Mouse (Mus musculus) forebrain, postnatal 0 days (tissue): ENCODE measurements around the gene Gstm5. TPM values are rescaled to one million over a fixed set of nuclear protein-coding genes. Genes with fewer than 3 reads are reported as not detected.

ENCODE experiments used
- ATAC-seq: fragments of 200-750 bp; cut with Nextera tagmentation; 2 replicates; pipeline ENCODE4 v1.8.0; 2017; ENCODE audit warnings: mild to moderate bottlenecking, moderate library complexity
- DNase-seq: peaks from one replicate; pipeline ENCODE4 v3.0.0-alpha.2; 2015
- H3K27ac ChIP-seq: fragments of 300-500 bp; sonication (generic); 2 replicates; pipeline ENCODE4 v1.5.1; 2014; ENCODE audit warnings: low read depth, mild to moderate bottlenecking, antibody characterized with exemption, low read length, moderate library complexity, mixed read lengths
- H3K27me3 ChIP-seq: fragments of 300-500 bp; sonication (generic); 2 replicates; pipeline ENCODE4 v1.6.1; 2014; ENCODE audit warnings: mild to moderate bottlenecking, low read length, mixed read lengths; ENCODE audit not compliant: insufficient read depth
- H3K36me3 ChIP-seq: fragments of 300-500 bp; sonication (generic); 2 replicates; pipeline ENCODE4 v1.6.1; 2014; ENCODE audit warnings: mild to moderate bottlenecking, moderate library complexity; ENCODE audit not compliant: insufficient read depth
- H3K4me1 ChIP-seq: fragments of 300-500 bp; sonication (generic); 2 replicates; pipeline ENCODE4 v1.6.1; 2014; ENCODE audit warnings: antibody characterized with exemption; ENCODE audit not compliant: insufficient read depth
- H3K4me2 ChIP-seq: fragments of 300-500 bp; sonication (generic); 2 replicates; pipeline ENCODE4 v1.6.1; 2014; ENCODE audit warnings: low read depth, mild to moderate bottlenecking, moderate library complexity
- H3K4me3 ChIP-seq: fragments of 300-500 bp; sonication (generic); 2 replicates; pipeline ENCODE4 v1.5.1; 2014; ENCODE audit warnings: low read depth, low read length, mixed read lengths
- H3K9ac ChIP-seq: fragments of 300-500 bp; sonication (generic); 2 replicates; pipeline ENCODE4 v1.6.1; 2014; ENCODE audit warnings: mild to moderate bottlenecking
- H3K9me3 ChIP-seq: fragments of 300-500 bp; sonication (generic); 2 replicates; pipeline ENCODE4 v1.6.1; 2016; ENCODE audit warnings: low read length
- CTCF ChIP-seq: sonication (generic); IDR thresholded peaks from 2 replicates; pipeline ENCODE4 v1.5.1; 2016; ENCODE audit warnings: antibody characterized with exemption, control low read depth, low read depth
- WGBS: fragments of 180-500 bp; shearing (Covaris S2); extraction: QIAGEN DNeasy Blood & Tissue Kit; methylation state at CpG from one replicate; pipeline ENCODE4 v1.1.7; 2014; 5-methylcytosine and 5-hydroxymethylcytosine counted together
- polyA plus RNA-seq: library from polyadenylated mRNA; unstranded; fragments of >200 nt; fragmentation: Nextera tagmentation; extraction: Ambion mirVana; gene quantifications from 2 replicates; pipeline ENCODE4 v1.2.1, GENCODE M21; 2015
- total RNA-seq: library from RNA; depleted of rRNA; stranded (reverse); fragments of >200 nt; gene quantifications from 2 replicates; pipeline ENCODE4 v1.2.3, GENCODE M21; 2014

Gstm5 gene
- total and polyA plus RNA-seq, 2 experiments from 2014 or later: 141 to 250 TPM

GRCm38 (mm10) chr3:107920348-107920747, 24.7 kb downstream of the Gstm5 start:
- ATAC-seq (no peak), DNase-seq (no peak)
- no peak overlapping the region for H3K4me2 ChIP-seq
- H3K9me3 ChIP-seq: no peaks in the 10 kb centered on the region
- no peaks in the 10 kb centered on the region for H3K36me3 ChIP-seq
- H3K4me1 ChIP-seq: no peaks in the 10 kb centered on the region
- H3K27me3 ChIP-seq: no peaks in the 10 kb centered on the region
- 83% methylated on average over 5 of the region's 5 CpGs for WGBS
- no peak for TF ChIP-seq CTCF
- H3K4me3 ChIP-seq: no peak overlapping the region
- H3K27ac ChIP-seq: no peak overlapping the region
- no peak overlapping the region for H3K9ac ChIP-seq

- WGBS: 91% methylated on average over 3 of the region's 3 CpGs
- no peaks in the 10 kb centered on the region for H3K4me1 ChIP-seq
- no peak overlapping the region for H3K9ac ChIP-seq
- H3K4me3 ChIP-seq: no peak overlapping the region
- no peak overlapping the region for H3K27ac ChIP-seq
- DNase-seq (no peak), ATAC-seq (no peak)
- H3K9me3 ChIP-seq: no peaks in the 10 kb centered on the region
- H3K4me2 ChIP-seq: no peak overlapping the region
- no peak for TF ChIP-seq CTCF
- H3K27me3 ChIP-seq: no peaks in the 10 kb centered on the region
- H3K36me3 ChIP-seq: no peaks in the 10 kb centered on the region
Measured at GRCm38 (mm10) chr3:107925335-107925734, 29.7 kb downstream of the Gstm5 start.

GRCm38 (mm10) chr3:107927841-107928240, 32.2 kb downstream of the Gstm5 start:
- WGBS: 73% methylated on average over 3 of the region's 3 CpGs

GRCm38 (mm10) chr3:107928691-107929090, 33.1 kb downstream of the Gstm5 start:
- Histone ChIP-seq H3K27ac (no peak overlapping the region), H3K9me3 (no peaks in the 10 kb centered on the region), H3K9ac (no peak overlapping the region), H3K27me3 (no peaks in the 10 kb centered on the region), H3K4me1 (no peaks in the 10 kb centered on the region; the same call in 1 of the 2 replicates), H3K4me2 (no peak overlapping the region), H3K4me3 (no peak overlapping the region), H3K36me3 (no peaks in the 10 kb centered on the region)
- ATAC-seq (no peak), DNase-seq (no peak)
- TF ChIP-seq CTCF: no peak
- 83% methylated on average over 11 of the region's 11 CpGs for WGBS

More at GRCm38 (mm10) chr3:107927841-107928240, 32.2 kb downstream of the Gstm5 start:
- H3K27ac ChIP-seq: no peak overlapping the region
- H3K27me3 ChIP-seq: no peaks in the 10 kb centered on the region
- no peak overlapping the region for H3K9ac ChIP-seq
- H3K4me2 ChIP-seq: no peak overlapping the region
- H3K4me3 ChIP-seq: no peak overlapping the region
- DNase-seq (no peak), ATAC-seq (no peak)
- no peak for TF ChIP-seq CTCF
- H3K9me3 ChIP-seq: no peaks in the 10 kb centered on the region
- no peaks in the 10 kb centered on the region; the same call in 1 of the 2 replicates for H3K4me1 ChIP-seq
- no peaks in the 10 kb centered on the region for H3K36me3 ChIP-seq

GRCm38 (mm10) chr3:107929243-107929642, 33.6 kb downstream of the Gstm5 start:
- DNase-seq: no peak
- WGBS: 84% methylated on average over 4 of the region's 4 CpGs
- no peaks in the 10 kb centered on the region; the same call in 1 of the 2 replicates for H3K4me1 ChIP-seq
- no peaks in the 10 kb centered on the region for H3K27me3 ChIP-seq
- no peak overlapping the region for H3K4me3 ChIP-seq
- TF ChIP-seq CTCF: no peak
- no peak overlapping the region for H3K9ac ChIP-seq
- H3K4me2 ChIP-seq: no peak overlapping the region
- H3K27ac ChIP-seq: no peak overlapping the region
- no peak for ATAC-seq
- no peaks in the 10 kb centered on the region for H3K9me3 ChIP-seq
- H3K36me3 ChIP-seq: no peaks in the 10 kb centered on the region

GRCm38 (mm10) chr3:107929731-107930130, 34.1 kb downstream of the Gstm5 start:
- Histone ChIP-seq H3K27ac (no peak overlapping the region), H3K4me2 (no peak overlapping the region), H3K4me3 (no peak overlapping the region), H3K27me3 (no peaks in the 10 kb centered on the region), H3K36me3 (no peaks in the 10 kb centered on the region), H3K9ac (no peak overlapping the region), H3K9me3 (no peaks in the 10 kb centered on the region), H3K4me1 (no peaks in the 10 kb centered on the region; the same call in 1 of the 2 replicates)
- WGBS: 88% methylated on average over 4 of the region's 4 CpGs
- TF ChIP-seq CTCF: no peak
- ATAC-seq (no peak), DNase-seq (no peak)

GRCm38 (mm10) chr3:107931134-107931533, 35.5 kb downstream of the Gstm5 start:
- peak overlapping the region; percentile 36 for H3K9ac ChIP-seq
- 45% methylated on average over 2 of the region's 2 CpGs for WGBS
- H3K4me2 ChIP-seq: peak overlapping the region; percentile 44
- H3K4me3 ChIP-seq: peak overlapping the region; percentile 26
- ATAC-seq (peak; percentile 27), DNase-seq (no peak)
- no peaks in the 10 kb centered on the region for H3K27me3 ChIP-seq
- H3K9me3 ChIP-seq: no peaks in the 10 kb centered on the region
- H3K27ac ChIP-seq: peak overlapping the region; percentile 67
- no peaks in the 10 kb centered on the region; the same call in 1 of the 2 replicates for H3K4me1 ChIP-seq
- H3K36me3 ChIP-seq: no peaks in the 10 kb centered on the region
- TF ChIP-seq CTCF: no peak
